Mouse (Mus musculus) kidney, embryonic 14.5 days (tissue): ENCODE measurements at regions not wholly inside any gene's neighbourhood (a gene's known extent, or its start where the extent isn't known, plus 50 kb on each side); places are given as distances from the start of the nearest gene placed in this dataset.
A peak's percentile ranks its signal among the peaks of the same experiment; 100 is the strongest.

Experiments
- ATAC-seq: fragments of 200-750 bp; cut with Nextera tagmentation; 2 replicates; pipeline ENCODE4 v1.8.0; 2017; ENCODE audit warnings: moderate number of reproducible peaks, mild to moderate bottlenecking, moderate TSS enrichment, moderate library complexity; ENCODE audit not compliant: low FRiP score, low TSS enrichment
- H3K27ac ChIP-seq: fragments of 300-500 bp; sonication (generic); 2 replicates; pipeline ENCODE4 v1.5.1; 2014; ENCODE audit warnings: low read depth, mild to moderate bottlenecking, low read length, moderate library complexity, mixed read lengths
- H3K27me3 ChIP-seq: fragments of 300-500 bp; sonication (generic); 2 replicates; pipeline ENCODE4 v1.6.1; 2014; ENCODE audit warnings: mild to moderate bottlenecking, low read length; ENCODE audit not compliant: control insufficient read depth, insufficient read depth
- H3K36me3 ChIP-seq: fragments of 300-500 bp; sonication (generic); 2 replicates; pipeline ENCODE4 v1.6.1; 2014; ENCODE audit warnings: low read length, mixed read lengths; ENCODE audit not compliant: control insufficient read depth, insufficient read depth
- H3K4me1 ChIP-seq: fragments of 300-500 bp; sonication (generic); 2 replicates; pipeline ENCODE4 v1.6.1; 2014; ENCODE audit warnings: low read length, mixed read lengths; ENCODE audit not compliant: control insufficient read depth, insufficient read depth
- H3K4me2 ChIP-seq: fragments of 300-500 bp; sonication (generic); replicated peaks from 2 replicates; pipeline ENCODE4 v1.6.1; 2014; ENCODE audit warnings: low read depth, mild to moderate bottlenecking, low read length
- H3K4me3 ChIP-seq: fragments of 300-500 bp; sonication (generic); 2 replicates; pipeline ENCODE4 v1.5.1; 2014; ENCODE audit warnings: mild to moderate bottlenecking, low read length
- H3K9ac ChIP-seq: fragments of 300-500 bp; sonication (generic); 2 replicates; pipeline ENCODE4 v1.6.1; 2014; ENCODE audit warnings: low read depth, mild to moderate bottlenecking, low read length, moderate library complexity
- H3K9me3 ChIP-seq: fragments of 300-500 bp; sonication (generic); 2 replicates; pipeline ENCODE4 v1.6.1; 2016; ENCODE audit warnings: low read length; ENCODE audit not compliant: control insufficient read depth
- WGBS: fragments of 180-500 bp; shearing (Covaris S2); extraction: QIAGEN DNeasy Blood & Tissue Kit; methylation state at CpG from one replicate; pipeline ENCODE4 v1.1.7; 2014; 5-methylcytosine and 5-hydroxymethylcytosine counted together

- no peaks in the 10 kb centered on the region for H3K27me3 ChIP-seq
- H3K27ac ChIP-seq = no peak overlapping the region
- ATAC-seq = peak; percentile 68; the same call in 1 of the 2 replicates
- no peaks in the 10 kb centered on the region for H3K36me3 ChIP-seq
- no peak overlapping the region for H3K4me2 ChIP-seq
- WGBS = 21% methylated on average over 3 of the region's 3 CpGs
- no peaks in the 10 kb centered on the region for H3K4me1 ChIP-seq
- H3K9ac ChIP-seq = no peak overlapping the region
- H3K4me3 ChIP-seq = no peak overlapping the region
- H3K9me3 ChIP-seq = no peaks in the 10 kb centered on the region
Observed at GRCm38 (mm10) chr16:55710017-55710416, 128.7 kb downstream of the Nfkbiz start.

GRCm38 (mm10) chr16:55706502-55706901, 132.2 kb downstream of the Nfkbiz start:
- ATAC-seq = no peak
- Histone ChIP-seq H3K36me3 (no peaks in the 10 kb centered on the region), H3K9ac (no peak overlapping the region), H3K4me2 (no peak overlapping the region), H3K27me3 (no peaks in the 10 kb centered on the region), H3K4me1 (no peaks in the 10 kb centered on the region), H3K4me3 (no peak overlapping the region), H3K27ac (no peak overlapping the region), H3K9me3 (no peaks in the 10 kb centered on the region)

- 80% methylated on average over 3 of the region's 3 CpGs for WGBS
- Histone ChIP-seq H3K4me2 (no peak overlapping the region), H3K27me3 (no peaks in the 10 kb centered on the region), H3K27ac (no peak overlapping the region), H3K9me3 (no peaks in the 10 kb centered on the region), H3K36me3 (no peaks in the 10 kb centered on the region), H3K4me3 (no peak overlapping the region), H3K4me1 (no peaks in the 10 kb centered on the region), H3K9ac (no peak overlapping the region)
- ATAC-seq = no peak
Observed at GRCm38 (mm10) chr16:55698489-55698892, 140.2 kb downstream of the Nfkbiz start.

GRCm38 (mm10) chr16:55691069-55691468, 147.6 kb downstream of the Nfkbiz start:
- H3K9me3 ChIP-seq = no peaks in the 10 kb centered on the region
- no peak for ATAC-seq
- WGBS = 77% methylated on average over 2 of the region's 2 CpGs
- no peaks in the 10 kb centered on the region for H3K4me1 ChIP-seq
- H3K4me2 ChIP-seq = no peak overlapping the region
- H3K27ac ChIP-seq = no peak overlapping the region
- H3K4me3 ChIP-seq = no peak overlapping the region
- no peaks in the 10 kb centered on the region for H3K36me3 ChIP-seq
- H3K9ac ChIP-seq = no peak overlapping the region
- H3K27me3 ChIP-seq = no peaks in the 10 kb centered on the region

- no peak overlapping the region for H3K27ac ChIP-seq
- 92% methylated on average over 1 of the region's 1 CpGs for WGBS
- no peaks in the 10 kb centered on the region for H3K9me3 ChIP-seq
- H3K36me3 ChIP-seq = no peaks in the 10 kb centered on the region
- no peak overlapping the region for H3K4me3 ChIP-seq
- no peak overlapping the region for H3K4me2 ChIP-seq
- no peaks in the 10 kb centered on the region for H3K27me3 ChIP-seq
- H3K4me1 ChIP-seq = no peaks in the 10 kb centered on the region
- no peak overlapping the region for H3K9ac ChIP-seq
- ATAC-seq = no peak
Observed at GRCm38 (mm10) chr16:55663946-55664345, 174.8 kb downstream of the Nfkbiz start.

- Histone ChIP-seq H3K9ac (no peak overlapping the region), H3K9me3 (no peaks in the 10 kb centered on the region), H3K27ac (no peak overlapping the region), H3K27me3 (no peaks in the 10 kb centered on the region), H3K4me2 (no peak overlapping the region), H3K4me1 (no peaks in the 10 kb centered on the region), H3K4me3 (no peak overlapping the region), H3K36me3 (no peaks in the 10 kb centered on the region)
- no peak; the same call in 1 of the 2 replicates for ATAC-seq
- WGBS = 40% methylated on average over 3 of the region's 3 CpGs
Observed at GRCm38 (mm10) chr16:55636667-55637450, 201.8 kb downstream of the Nfkbiz start.

- no peaks in the 10 kb centered on the region for H3K4me1 ChIP-seq
- H3K27me3 ChIP-seq = no peaks in the 10 kb centered on the region
- H3K9me3 ChIP-seq = no peaks in the 10 kb centered on the region
- no peak overlapping the region for H3K4me3 ChIP-seq
- no peak overlapping the region for H3K9ac ChIP-seq
- H3K36me3 ChIP-seq = no peaks in the 10 kb centered on the region
- WGBS = 90% methylated on average over 4 of the region's 4 CpGs
- no peak overlapping the region for H3K27ac ChIP-seq
- no peak overlapping the region for H3K4me2 ChIP-seq
- ATAC-seq = no peak
Observed at GRCm38 (mm10) chr16:55636224-55636623, 202.5 kb downstream of the Nfkbiz start.

- WGBS = 91% methylated on average over 1 of the region's 1 CpGs
- Histone ChIP-seq H3K4me3 (no peak overlapping the region), H3K4me2 (no peak overlapping the region), H3K4me1 (no peaks in the 10 kb centered on the region), H3K27ac (no peak overlapping the region), H3K27me3 (no peaks in the 10 kb centered on the region), H3K9ac (no peak overlapping the region), H3K36me3 (no peaks in the 10 kb centered on the region), H3K9me3 (no peaks in the 10 kb centered on the region)
- no peak for ATAC-seq
Observed at GRCm38 (mm10) chr16:55634691-55635090, 204.0 kb downstream of the Nfkbiz start.

GRCm38 (mm10) chr16:55632220-55632619, 206.5 kb downstream of the Nfkbiz start:
- Histone ChIP-seq H3K27ac (no peak overlapping the region), H3K36me3 (no peaks in the 10 kb centered on the region), H3K9me3 (no peaks in the 10 kb centered on the region; the same call in 1 of the 2 replicates), H3K4me2 (no peak overlapping the region), H3K4me1 (no peaks in the 10 kb centered on the region), H3K4me3 (no peak overlapping the region), H3K27me3 (no peaks in the 10 kb centered on the region), H3K9ac (no peak overlapping the region)
- WGBS = 62% methylated on average over 3 of the region's 3 CpGs
- no peak for ATAC-seq
